Mouse (Mus musculus) retina, embryonic 14.5 days (tissue): ENCODE data around the gene Nfia.

ENCODE experiments used
- DNase-seq: peaks from one replicate; pipeline ENCODE4 v3.0.0-alpha.2; 2015; ENCODE audit warnings: low spot score

Nfia gene

DNA sequence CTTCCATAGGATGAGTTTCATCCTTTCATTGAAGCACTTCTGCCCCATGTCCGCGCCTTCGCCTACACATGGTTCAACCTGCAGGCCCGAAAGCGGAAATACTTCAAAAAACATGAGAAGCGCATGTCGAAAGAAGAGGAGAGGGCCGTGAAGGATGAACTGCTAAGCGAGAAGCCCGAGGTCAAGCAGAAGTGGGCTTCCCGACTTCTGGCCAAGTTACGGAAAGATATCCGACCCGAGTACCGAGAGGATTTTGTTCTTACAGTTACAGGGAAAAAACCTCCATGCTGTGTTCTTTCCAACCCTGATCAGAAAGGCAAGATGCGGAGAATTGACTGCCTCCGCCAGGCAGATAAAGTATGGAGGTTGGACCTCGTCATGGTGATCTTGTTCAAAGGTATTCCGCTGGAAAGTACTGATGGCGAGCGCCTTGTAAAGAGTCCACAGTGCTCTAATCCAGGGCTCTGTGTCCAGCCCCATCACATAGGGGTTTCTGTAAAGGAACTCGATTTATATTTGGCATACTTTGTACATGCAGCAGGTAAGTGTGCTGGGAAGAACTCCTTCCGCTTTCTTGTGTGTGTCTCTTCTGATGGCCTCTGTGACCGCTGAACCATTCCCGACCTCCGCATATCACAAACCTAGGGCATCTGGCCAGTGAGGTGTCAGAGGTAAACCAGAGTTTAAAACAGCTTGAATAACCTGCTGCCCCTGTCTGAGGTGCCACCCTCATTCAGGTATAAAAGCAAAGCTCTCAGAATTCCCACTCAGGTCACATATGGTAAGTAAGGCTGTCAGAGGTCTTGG lies 10.7 kb downstream of the Nfia start:
- no peak for DNase-seq

GRCm38 (mm10) chr4:97784236-97784635 lies 11.7 kb downstream of the Nfia start:
- DNase-seq, result no peak

GRCm38 (mm10) chr4:97785547-97786271 lies 13.2 kb downstream of the Nfia start:
- DNase-seq, result no peak

DNA sequence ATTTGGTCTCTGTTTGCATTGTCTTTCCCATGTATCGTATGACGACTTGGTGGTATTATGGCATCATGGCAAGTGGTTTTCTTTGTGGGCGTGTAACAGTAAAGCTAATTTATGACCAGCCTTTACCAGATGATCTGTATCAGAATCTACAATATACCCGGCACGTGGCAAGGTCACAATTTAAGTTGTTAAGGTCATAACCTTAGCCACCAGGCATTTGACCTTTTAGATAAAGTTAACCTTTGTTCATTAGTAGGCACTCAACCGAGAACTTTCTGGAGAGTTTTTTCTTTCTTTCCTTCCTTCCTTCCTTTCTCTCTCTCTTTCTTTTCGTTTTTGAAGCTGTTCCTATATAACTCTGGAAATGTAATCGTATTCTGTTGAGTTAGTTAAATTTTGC lies 14.0 kb downstream of the Nfia start:
- no peak for DNase-seq

- no peak for DNase-seq
These were observed 15.0 kb downstream of the Nfia start for GRCm38 (mm10) chr4:97787515-97787914.

DNA sequence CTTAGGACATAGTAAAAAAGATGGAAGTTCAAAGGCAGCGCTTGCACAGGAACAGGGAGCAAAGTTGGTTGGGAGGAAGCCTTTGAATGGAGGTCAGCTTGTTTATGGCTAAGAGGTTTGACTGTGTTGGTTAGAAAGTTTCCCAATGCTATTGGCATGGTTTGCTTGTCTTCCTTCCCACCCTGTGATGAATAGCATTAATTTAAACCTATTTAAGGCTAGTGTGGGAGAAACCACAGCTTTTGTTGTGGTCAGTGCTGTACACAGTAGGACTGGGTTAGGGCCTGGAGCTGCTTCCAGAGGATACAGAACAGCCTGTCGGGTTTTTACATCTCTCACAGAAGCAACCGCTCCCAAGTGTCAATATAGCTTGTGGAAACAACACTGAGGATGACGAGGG lies 16.0 kb downstream of the Nfia start:
- no peak for DNase-seq

DNA sequence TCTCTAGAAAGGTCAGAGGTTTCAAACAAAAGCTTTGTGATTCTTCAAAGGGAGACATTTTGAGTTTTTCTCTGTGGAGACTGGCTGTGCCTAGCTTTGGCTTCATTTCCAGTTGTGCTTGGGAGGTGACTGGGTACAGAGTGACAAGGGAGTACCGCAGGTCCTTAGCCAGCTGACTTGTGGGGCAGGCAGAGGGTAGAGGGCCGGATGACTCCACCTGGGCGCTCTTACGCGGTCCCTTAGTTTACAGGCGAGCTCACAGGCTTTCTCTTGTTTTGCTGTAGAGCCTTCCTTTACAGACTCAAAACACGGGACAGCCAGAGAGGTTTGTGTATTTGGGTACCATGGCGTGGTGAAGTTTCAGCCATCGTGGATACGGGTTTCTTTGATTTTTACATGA lies 21.4 kb downstream of the Nfia start:
- no peak for DNase-seq

DNA sequence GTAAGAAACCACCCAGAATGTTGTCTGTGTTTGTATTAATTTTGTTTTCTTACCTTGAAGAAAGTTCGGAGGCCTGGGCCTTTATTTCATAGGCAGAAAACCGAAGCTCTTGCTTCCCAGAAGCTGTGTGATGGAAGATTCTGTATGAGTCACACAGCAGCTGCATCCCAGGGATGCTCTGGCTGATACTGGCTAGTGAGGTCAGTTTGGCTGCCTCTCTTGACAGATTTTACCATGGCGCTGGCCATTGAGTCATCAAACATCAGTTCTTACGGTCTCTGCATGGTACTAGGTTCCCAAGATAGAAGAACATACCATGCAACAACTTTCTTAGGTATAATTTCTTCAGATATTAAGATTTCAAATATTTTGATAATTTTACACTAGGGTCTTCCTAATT lies 22.3 kb downstream of the Nfia start:
- no peak for DNase-seq

DNA sequence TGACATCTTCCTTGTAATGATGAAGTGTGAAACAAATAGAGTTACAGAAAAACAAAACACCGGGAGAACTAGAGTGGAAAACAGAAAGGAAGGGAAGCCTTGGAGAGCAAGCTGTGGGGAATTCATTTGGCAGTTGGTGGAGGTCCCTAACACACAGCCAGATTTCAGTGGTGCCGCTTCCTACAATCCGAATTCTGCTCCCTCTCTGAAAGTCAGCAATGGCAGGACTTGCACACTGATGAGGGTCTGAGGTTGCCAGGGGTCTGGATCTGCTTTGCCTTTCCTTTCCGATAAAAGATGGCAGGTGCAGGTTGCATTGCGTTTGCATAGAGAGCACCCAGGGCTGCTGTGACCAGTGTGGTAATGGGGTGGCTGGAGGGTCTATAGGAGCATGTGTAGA lies 23.4 kb downstream of the Nfia start:
- DNase-seq, result no peak

DNA sequence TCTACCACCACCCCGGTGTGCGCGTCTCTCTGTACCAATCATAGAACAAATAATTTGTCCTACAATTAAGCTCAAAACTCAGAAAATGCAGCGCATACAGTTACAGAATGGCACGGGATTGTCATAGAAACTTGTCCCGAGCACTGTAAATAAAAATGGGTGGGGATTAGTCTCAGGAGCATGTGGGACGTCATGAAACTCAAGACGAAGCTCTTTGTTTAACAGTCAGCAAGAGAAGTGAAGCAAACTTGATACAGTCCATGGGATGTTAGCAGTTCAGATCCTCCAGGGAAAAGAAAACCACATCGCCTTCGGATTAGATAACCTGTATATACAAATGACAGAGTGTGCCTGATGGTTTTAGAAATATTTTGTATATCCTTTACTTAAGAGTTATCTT lies 24.0 kb downstream of the Nfia start:
- no peak for DNase-seq

- peak; percentile 31 for DNase-seq
These were observed 31.3 kb downstream of the Nfia start for GRCm38 (mm10) chr4:97803791-97804190.

DNA sequence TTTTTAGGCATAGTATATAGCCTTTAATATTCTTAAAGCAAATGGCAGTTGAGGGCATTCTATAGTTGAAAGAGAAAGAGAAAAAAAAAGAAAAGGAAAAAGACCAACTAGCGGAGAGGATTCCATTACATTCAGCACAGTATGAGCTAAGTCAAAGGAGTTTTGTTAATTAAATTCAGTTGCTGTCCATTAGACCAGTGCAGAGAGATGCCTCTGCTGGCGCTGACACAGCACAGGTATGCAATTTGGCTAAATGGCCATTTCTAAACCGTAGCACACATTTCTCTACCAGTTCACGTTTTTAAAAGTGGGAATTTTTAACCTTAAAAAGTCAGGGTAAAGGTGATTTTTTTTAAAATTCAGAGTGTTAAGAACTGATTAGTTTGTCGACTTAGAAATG lies 32.1 kb downstream of the Nfia start:
- no peak for DNase-seq

GRCm38 (mm10) chr4:97805255-97805654 lies 32.7 kb downstream of the Nfia start:
- DNase-seq, result no peak

- no peak for DNase-seq
These were observed 33.6 kb downstream of the Nfia start for GRCm38 (mm10) chr4:97805896-97806808.

- no peak for DNase-seq
These were observed 34.4 kb downstream of the Nfia start for GRCm38 (mm10) chr4:97806924-97807323.

- DNase-seq, result no peak
These were observed 36.4 kb downstream of the Nfia start for GRCm38 (mm10) chr4:97808885-97809284.

DNA sequence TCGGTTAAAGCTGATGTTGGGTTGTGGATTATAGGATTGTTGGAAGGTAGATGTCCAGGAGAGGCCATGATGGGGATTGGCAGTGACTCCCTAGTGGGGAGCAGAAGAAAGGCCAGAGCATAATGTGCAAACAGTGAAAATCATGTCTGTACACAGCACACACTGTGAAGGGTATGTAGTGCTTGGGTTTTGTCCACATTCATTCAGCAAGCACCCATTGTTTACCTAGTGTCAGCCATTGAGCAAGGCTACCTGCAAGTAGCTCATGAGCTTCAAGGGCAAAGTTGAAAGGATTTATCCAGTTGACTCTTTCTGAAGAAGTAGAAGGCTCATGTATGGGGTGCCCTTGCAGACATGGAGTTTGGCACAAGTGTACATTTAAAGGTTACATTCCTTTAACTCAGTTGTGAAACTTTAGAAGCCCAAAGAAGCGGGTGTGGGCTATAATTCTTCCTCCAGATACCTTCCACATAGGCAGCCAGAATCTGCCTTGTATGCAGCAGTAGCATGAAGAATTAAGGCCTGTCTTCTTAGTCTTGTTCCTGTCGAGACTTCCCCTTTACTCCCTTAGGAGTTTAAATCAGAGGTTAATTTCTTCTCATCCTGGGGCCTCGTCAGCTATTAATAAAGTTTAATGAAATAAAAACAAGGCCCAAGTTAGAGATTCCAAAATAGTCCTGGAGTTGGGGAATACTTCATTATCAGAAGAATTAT lies 37.2 kb downstream of the Nfia start:
- no peak for DNase-seq

DNA sequence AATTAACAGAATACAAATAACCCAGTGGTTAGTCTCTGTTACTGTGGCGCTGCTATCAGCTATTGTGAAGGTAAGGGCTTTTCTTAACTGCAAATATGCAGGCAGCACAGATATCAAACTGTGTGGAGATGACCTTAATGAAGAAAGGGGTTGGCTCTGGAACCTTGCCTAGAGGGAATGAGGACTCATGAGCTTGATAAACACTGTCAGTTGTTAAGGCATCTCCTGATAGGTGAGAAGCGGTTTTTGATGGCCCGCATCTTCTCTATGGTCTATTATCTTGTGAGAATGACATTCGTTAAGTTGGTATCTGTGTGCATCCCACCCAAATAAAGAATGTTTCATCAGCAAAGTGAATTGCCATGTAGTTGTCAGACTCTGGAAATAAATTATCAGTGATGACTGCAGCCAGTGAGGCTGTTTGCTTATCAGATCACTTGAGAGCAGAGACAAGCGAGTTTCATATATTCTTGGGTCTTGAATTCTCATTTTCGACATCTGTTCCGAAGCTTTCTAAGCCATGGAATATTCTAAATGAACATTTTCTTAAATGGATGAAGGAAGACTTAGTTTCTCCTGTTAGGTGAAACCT lies 37.9 kb downstream of the Nfia start:
- DNase-seq, result no peak

- no peak for DNase-seq
These were observed 40.5 kb downstream of the Nfia start for GRCm38 (mm10) chr4:97813035-97813434.

DNA sequence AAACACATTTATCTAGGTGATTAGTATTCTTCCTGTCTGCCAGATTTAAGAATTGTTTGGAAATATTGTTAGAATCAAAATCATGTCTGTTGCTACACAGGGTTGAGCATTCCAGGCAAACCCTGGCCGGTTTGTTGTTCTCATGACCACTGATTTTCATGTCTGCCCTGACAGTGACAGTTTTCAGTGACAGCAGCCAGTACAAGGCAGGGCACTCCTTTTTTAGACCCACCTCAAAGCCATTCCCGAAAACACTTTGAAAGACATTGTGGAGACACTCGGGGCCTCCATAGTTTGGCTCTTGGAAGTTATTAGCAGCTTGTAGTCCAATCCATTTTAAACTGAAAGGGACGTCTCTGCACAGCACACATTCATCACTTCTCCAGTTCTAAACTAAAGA lies 41.5 kb downstream of the Nfia start:
- DNase-seq, result no peak

DNA sequence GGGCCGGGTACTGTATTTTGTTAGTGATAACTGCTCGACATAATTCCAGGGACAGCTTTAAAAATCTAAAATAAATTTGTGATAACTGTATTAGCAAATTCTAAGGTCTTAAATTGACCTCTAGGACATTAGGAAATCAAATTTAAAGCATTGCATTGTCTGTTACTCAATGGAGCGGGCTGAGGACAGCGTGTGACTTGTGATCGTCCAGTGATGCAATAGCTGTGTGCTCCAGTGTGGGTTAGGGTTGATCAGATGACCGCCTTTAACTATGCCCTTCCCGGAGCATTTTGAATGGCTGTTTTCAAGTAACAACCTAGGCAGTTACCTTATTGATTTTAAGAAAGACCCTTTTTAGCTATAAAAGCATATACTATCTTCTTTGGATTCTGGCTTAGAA lies 42.0 kb downstream of the Nfia start:
- DNase-seq, result no peak

DNA sequence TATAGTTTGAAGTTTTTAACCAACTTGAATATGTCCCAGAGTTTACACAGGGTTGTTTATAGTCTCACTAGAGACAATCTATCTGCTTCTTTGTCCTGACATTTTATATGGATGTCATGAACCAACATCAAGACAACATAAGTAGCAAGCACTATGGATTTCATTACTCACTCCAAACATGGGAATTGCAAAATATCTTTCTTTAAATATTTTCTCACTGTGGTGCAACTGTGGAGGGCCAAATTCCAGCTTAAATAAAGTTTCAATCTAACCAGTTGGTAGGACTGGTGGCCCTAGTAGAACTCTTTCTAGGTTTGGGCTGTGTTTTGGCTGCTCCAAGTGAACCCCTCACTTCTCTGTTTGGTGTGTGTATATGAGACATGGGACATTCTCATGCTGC lies 43.5 kb downstream of the Nfia start:
- no peak for DNase-seq
